Mouse (Mus musculus): ENCODE data around the gene Rabl3.

DNA sequence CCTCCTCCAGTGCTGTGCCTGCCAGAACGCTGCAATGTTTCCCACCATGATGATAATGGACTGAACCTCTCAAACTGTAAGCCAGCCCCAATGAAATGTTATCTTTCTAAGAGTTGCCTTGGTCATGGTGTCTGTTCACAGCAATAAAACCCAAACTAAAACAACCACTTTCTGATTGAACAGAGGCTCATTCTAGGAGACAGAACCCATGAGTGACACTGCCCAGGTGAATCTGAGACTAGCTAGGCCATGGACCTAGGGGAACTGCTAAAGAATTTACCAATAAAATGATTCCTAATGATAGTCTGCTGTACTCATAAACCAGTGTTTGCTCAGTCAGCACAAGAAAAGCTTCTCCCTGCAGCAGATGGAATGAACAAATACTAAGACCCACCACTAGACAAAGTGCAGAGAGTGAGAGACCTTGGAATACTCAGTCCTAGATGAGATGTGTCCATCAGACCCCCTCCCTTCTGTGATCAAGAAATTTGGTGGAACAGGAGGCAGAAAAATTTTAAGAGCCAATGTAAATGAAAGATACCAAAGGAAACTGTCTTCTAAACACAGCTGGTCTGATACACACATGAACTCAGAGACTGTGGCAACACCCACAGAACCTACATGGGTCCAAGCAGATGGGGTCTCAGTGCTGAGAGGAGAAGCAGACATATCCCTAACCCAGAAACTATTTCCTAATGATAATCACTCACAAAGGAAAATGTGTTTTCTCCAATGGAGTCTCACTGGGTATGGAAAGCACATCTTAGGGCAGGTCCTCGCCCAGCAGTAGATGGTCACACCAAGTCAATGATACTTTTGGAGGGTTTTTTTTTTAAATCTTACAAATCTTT is 19.3 kb upstream of the Rabl3 start:
- no peak for TF ChIP-seq MAX (IDR thresholded peaks at IDR 0.05; ENCODE audit: low read length)
- no peak for TF ChIP-seq MYC (IDR thresholded peaks at IDR 0.05; ENCODE audit: low read depth, low read length)
- TF ChIP-seq RAD21 (IDR thresholded peaks at IDR 0.05; ENCODE audit: low read depth, low read length): no peak
- no peak for TF ChIP-seq CTCF (IDR thresholded peaks at IDR 0.05 in 2 of 3, conservative IDR thresholded peaks at IDR 0.05 in 1 of 3; ENCODE audit: control insufficient read depth in 1 of 3, insufficient read depth in 1 of 3, low read depth in 2 of 3, low read length in 3 of 3, poor library complexity in 1 of 3, severe bottlenecking in 1 of 3)

Measured in MEL (cell line).